Mouse (Mus musculus): ENCODE data around the gene Runx1.

- TF ChIP-seq CTCF (IDR thresholded peaks at IDR 0.05; ENCODE audit: insufficient read depth, low read length) (no peak), POLR2A (IDR thresholded peaks at IDR 0.05; ENCODE audit: borderline replicate concordance, extremely low read depth, low read depth, low read length) (no peak)
Measured at GRCm38 (mm10) chr16:92862430-92862829, 36.5 kb upstream of the Runx1 start.

Measured in lung, adult 2 months (tissue).